Mouse (Mus musculus): ENCODE measurements at regions not wholly inside any gene's neighbourhood (a gene's known extent, or its start where the extent isn't known, plus 50 kb on each side); places are given as distances from the start of the nearest gene placed in this dataset.

- DNase-seq (ENCODE audit: low spot score): no peak
Measured at GRCm38 (mm10) chr10:16742246-16742645, 980.8 kb upstream of the Cited2 start.

- no peak for DNase-seq (ENCODE audit: low spot score)
Measured at GRCm38 (mm10) chr10:16751546-16751945, 971.5 kb upstream of the Cited2 start.

GRCm38 (mm10) chr10:16789641-16790243, 933.3 kb upstream of the Cited2 start:
- no peak for DNase-seq (ENCODE audit: low spot score)

GRCm38 (mm10) chr10:16803978-16804377, 919.0 kb upstream of the Cited2 start:
- no peak for DNase-seq (ENCODE audit: low spot score)

- DNase-seq (ENCODE audit: low spot score): no peak
Measured at GRCm38 (mm10) chr10:16810716-16811115, 912.3 kb upstream of the Cited2 start.

GRCm38 (mm10) chr10:16814013-16814412, 909.0 kb upstream of the Cited2 start:
- no peak for DNase-seq (ENCODE audit: low spot score)

GRCm38 (mm10) chr10:16861534-16861933, 861.5 kb upstream of the Cited2 start:
- DNase-seq (ENCODE audit: low spot score): no peak

GRCm38 (mm10) chr10:16866914-16867313, 856.1 kb upstream of the Cited2 start:
- no peak for DNase-seq (ENCODE audit: low spot score)

- DNase-seq (ENCODE audit: low spot score): no peak
Measured at GRCm38 (mm10) chr10:16874131-16874530, 848.9 kb upstream of the Cited2 start.

- DNase-seq (ENCODE audit: low spot score): no peak
Measured at GRCm38 (mm10) chr10:16878197-16878596, 844.8 kb upstream of the Cited2 start.

- DNase-seq (ENCODE audit: low spot score): no peak
Measured at GRCm38 (mm10) chr10:16893316-16893715, 829.7 kb upstream of the Cited2 start.

- no peak for DNase-seq (ENCODE audit: low spot score)
Measured at GRCm38 (mm10) chr10:16895332-16895731, 827.7 kb upstream of the Cited2 start.

GRCm38 (mm10) chr10:16922888-16923287, 800.1 kb upstream of the Cited2 start:
- DNase-seq (ENCODE audit: low spot score): no peak

- no peak for DNase-seq (ENCODE audit: low spot score)
Measured at GRCm38 (mm10) chr10:16923851-16924250, 799.2 kb upstream of the Cited2 start.

GRCm38 (mm10) chr10:16937705-16938104, 785.3 kb upstream of the Cited2 start:
- DNase-seq (ENCODE audit: low spot score): no peak

- DNase-seq (ENCODE audit: low spot score): no peak
Measured at GRCm38 (mm10) chr10:16951636-16952035, 771.4 kb upstream of the Cited2 start.

GRCm38 (mm10) chr10:16960971-16961370, 762.0 kb upstream of the Cited2 start:
- no peak for DNase-seq (ENCODE audit: low spot score)

GRCm38 (mm10) chr10:16962463-16962862, 760.6 kb upstream of the Cited2 start:
- no peak for DNase-seq (ENCODE audit: low spot score)

GRCm38 (mm10) chr10:16978770-16979169, 744.2 kb upstream of the Cited2 start:
- DNase-seq (ENCODE audit: low spot score): no peak

GRCm38 (mm10) chr10:16990227-16990626, 732.8 kb upstream of the Cited2 start:
- no peak for DNase-seq (ENCODE audit: low spot score)

GRCm38 (mm10) chr10:16993789-16994188, 729.2 kb upstream of the Cited2 start:
- DNase-seq (ENCODE audit: low spot score): no peak

GRCm38 (mm10) chr10:16994526-16994925, 728.5 kb upstream of the Cited2 start:
- no peak for DNase-seq (ENCODE audit: low spot score)

GRCm38 (mm10) chr10:16995010-16995409, 728.0 kb upstream of the Cited2 start:
- no peak for DNase-seq (ENCODE audit: low spot score)

GRCm38 (mm10) chr10:16996820-16997466, 726.1 kb upstream of the Cited2 start:
- DNase-seq (ENCODE audit: low spot score): no peak
